Mouse (Mus musculus) stomach, postnatal 0 days (tissue): Measurements from ENCODE around the gene Trarg1.

ENCODE experiments used
- CTCF ChIP-seq: IDR thresholded peaks from 2 replicates; pipeline ENCODE4 v1.5.1; 2016; ENCODE audit warnings: antibody characterized with exemption, low read depth, mild to moderate bottlenecking, moderate library complexity
- EP300 ChIP-seq: optimal IDR thresholded peaks from 2 replicates; pipeline ENCODE3; 2016; ENCODE audit warnings: antibody characterized with exemption

GRCm38 (mm10) chr11:76657450-76657970 lies 22.1 kb upstream of the Trarg1 start:
- no peak for TF ChIP-seq CTCF
- no peak for TF ChIP-seq EP300
